Mouse (Mus musculus): ENCODE results near the gene Vmn1r5.
"Not testable (repeated sequence)": the region's sequence is repeated elsewhere in the genome, so short reads cannot be mapped to it uniquely, and the experiment has no call there.

Gene Vmn1r5

GRCm38 (mm10) chr6:56969973-56970372 is at the start of gene Vmn1r5:
Gene Vmn1r5, plus strand, starts transcription at chr6:56970273.
- no peak for DNase-seq (ENCODE audit: low spot score in 2 of 2)

GRCm38 (mm10) chr6:56923331-56923725 is 46.7 kb upstream of the Vmn1r5 start:
- DNase-seq (ENCODE audit: low spot score in 2 of 2): no peak

- peak; percentile 96 to 97 for DNase-seq (ENCODE audit: low spot score in 2 of 2)
These were observed 46.1 kb upstream of the Vmn1r5 start, which contains the start of the genes Nt5c3 and Vmn1r4 for GRCm38 (mm10) chr6:56923726-56924707. Gene Nt5c3, minus strand, starts transcription at chr6:56923932. Gene Vmn1r4, plus strand, starts transcription at chr6:56924015.

GRCm38 (mm10) chr6:56931648-56932415 is 38.2 kb upstream of the Vmn1r5 start:
- no peak for DNase-seq (ENCODE audit: low spot score in 2 of 2)

GRCm38 (mm10) chr6:56932464-56932863 is 37.6 kb upstream of the Vmn1r5 start:
- no peak for DNase-seq (ENCODE audit: low spot score in 2 of 2)

- DNase-seq (ENCODE audit: low spot score in 2 of 2): no peak
These were observed 35.7 kb upstream of the Vmn1r5 start for GRCm38 (mm10) chr6:56934366-56934765.

GRCm38 (mm10) chr6:56956436-56956835 is 13.6 kb upstream of the Vmn1r5 start:
- no peak for DNase-seq (ENCODE audit: low spot score in 2 of 2)

GRCm38 (mm10) chr6:56996943-56997342 is 26.9 kb downstream of the Vmn1r5 start, which contains the start of gene Vmn1r6:
Gene Vmn1r6, plus strand, starts transcription at chr6:56997243.
- DNase-seq (ENCODE audit: low spot score in 2 of 2): no peak

GRCm38 (mm10) chr6:57025224-57025623 is 55.2 kb downstream of the Vmn1r5 start, which contains the start of gene Vmn1r7:
Gene Vmn1r7, minus strand, starts transcription at chr6:57025324.
- DNase-seq (ENCODE audit: low spot score in 2 of 2): not testable (repeated sequence)

GRCm38 (mm10) chr6:57031984-57032383 is 61.9 kb downstream of the Vmn1r5 start, which contains the start of gene Vmn1r8:
Gene Vmn1r8, plus strand, starts transcription at chr6:57032284.
- DNase-seq (ENCODE audit: low spot score in 2 of 2): no peak

GRCm38 (mm10) chr6:57034674-57035073 is 64.6 kb downstream of the Vmn1r5 start:
- no peak for DNase-seq (ENCODE audit: low spot score in 2 of 2)
